Mouse (Mus musculus): ENCODE data around the gene Cfap43. TPM values are rescaled to one million over a fixed set of nuclear protein-coding genes. Genes with fewer than 3 reads are reported as not detected.

The Cfap43 gene
- polyA plus RNA-seq, 1 experiment: not detected

- Histone ChIP-seq H3K36me3 (ENCODE audit: control insufficient read depth, insufficient read depth, low read length) (no peaks in the 10 kb centered on the region), H3K27ac (ENCODE audit: insufficient read depth, low read length) (peak overlapping the region; percentile 95), H3K4me3 (ENCODE audit: extremely low read depth, insufficient read depth, insufficient read length) (peak overlapping the region; percentile 77), H3K27me3 (ENCODE audit: control insufficient read depth, insufficient read depth, low read length) (no peaks in the 10 kb centered on the region), H3K4me1 (ENCODE audit: control insufficient read depth, insufficient read depth, insufficient read length) (peaks cover 22% of the 10 kb centered on the region; the same call in 1 of the 2 replicates)
- TF ChIP-seq POLR2A (IDR thresholded peaks at IDR 0.05; ENCODE audit: low read depth, low read length) (no peak), CTCF (IDR thresholded peaks at IDR 0.05; ENCODE audit: extremely low read depth, insufficient read depth, insufficient read length, insufficient replicate concordance) (no peak)
- DNase-seq (ENCODE audit: low read depth in 1 of 2, low spot score in 2 of 2): peak in 1 of 2 experiments; percentile 3
- WGBS: 23% methylated on average over 9 of the region's 9 CpGs
These were observed 1.1 kb downstream of the Cfap43 start for GRCm38 (mm10) chr19:47918016-47918415.

DNA sequence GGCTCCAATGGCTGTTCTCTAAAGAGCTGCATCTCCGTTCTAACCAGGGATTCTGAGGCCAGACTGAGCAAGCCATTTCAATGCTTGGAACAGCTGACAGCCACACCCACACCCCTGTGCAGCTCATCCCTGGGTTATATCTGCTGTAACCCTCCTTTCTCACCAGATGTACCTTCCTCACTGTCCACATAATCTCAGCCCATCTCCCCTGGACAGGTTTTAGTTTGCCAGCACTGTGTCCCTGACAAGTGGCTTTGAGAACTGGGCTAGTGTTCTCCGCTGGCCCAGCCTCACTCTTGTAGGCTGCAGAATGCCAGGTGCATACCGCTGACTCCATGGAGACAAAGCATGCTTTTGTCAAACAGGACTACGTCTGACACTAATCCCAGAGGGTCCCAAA lies 1.7 kb downstream of the Cfap43 start:
- no peaks in the 10 kb centered on the region for H3K36me3 ChIP-seq (ENCODE audit: control insufficient read depth, insufficient read depth, low read length)
- peaks cover 22% of the 10 kb centered on the region; the same call in 1 of the 2 replicates for H3K4me1 ChIP-seq (ENCODE audit: control insufficient read depth, insufficient read depth, insufficient read length)
- WGBS: 71% methylated on average over 4 of the region's 4 CpGs
- DNase-seq (ENCODE audit: low read depth in 1 of 2, low spot score in 2 of 2): peak in 1 of 2 experiments; percentile 3
- TF ChIP-seq POLR2A (IDR thresholded peaks at IDR 0.05; ENCODE audit: low read depth, low read length) (no peak), CTCF (IDR thresholded peaks at IDR 0.05; ENCODE audit: extremely low read depth, insufficient read depth, insufficient read length, insufficient replicate concordance) (no peak)
- no peak overlapping the region for H3K27ac ChIP-seq (ENCODE audit: insufficient read depth, low read length)
- no peaks in the 10 kb centered on the region for H3K27me3 ChIP-seq (ENCODE audit: control insufficient read depth, insufficient read depth, low read length)
- peak overlapping the region; percentile 12; the same call in 1 of the 2 replicates for H3K4me3 ChIP-seq (ENCODE audit: extremely low read depth, insufficient read depth, insufficient read length)

DNA sequence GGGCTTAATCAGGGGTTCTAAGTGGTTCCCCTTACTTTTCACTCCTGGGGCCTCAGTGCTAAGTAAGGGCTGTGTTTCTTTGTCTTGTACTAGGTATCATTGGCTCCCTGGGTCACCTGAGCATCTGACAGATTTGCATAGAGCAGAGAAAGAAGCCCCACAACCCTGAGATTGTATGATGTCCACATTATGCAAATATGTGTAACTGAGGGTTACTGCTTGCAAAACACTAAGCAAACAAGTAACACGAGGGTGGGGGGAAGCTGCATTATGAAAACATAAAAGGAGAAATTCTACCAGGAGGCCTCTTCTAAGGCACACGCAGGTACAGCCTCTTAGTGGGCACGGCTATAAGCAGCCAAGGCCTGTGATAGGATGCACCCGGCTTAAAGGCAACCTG lies 3.8 kb downstream of the Cfap43 start:
- peaks cover 31% of the 10 kb centered on the region; the same call in 1 of the 2 replicates for H3K4me1 ChIP-seq (ENCODE audit: control insufficient read depth, insufficient read depth, insufficient read length)
- WGBS: 69% methylated on average over 4 of the region's 4 CpGs
- no peaks in the 10 kb centered on the region for H3K36me3 ChIP-seq (ENCODE audit: control insufficient read depth, insufficient read depth, low read length)
- no peak overlapping the region for H3K4me3 ChIP-seq (ENCODE audit: extremely low read depth, insufficient read depth, insufficient read length)
- TF ChIP-seq CTCF (IDR thresholded peaks at IDR 0.05; ENCODE audit: extremely low read depth, insufficient read depth, insufficient read length, insufficient replicate concordance) (no peak), POLR2A (IDR thresholded peaks at IDR 0.05; ENCODE audit: low read depth, low read length) (no peak)
- DNase-seq (ENCODE audit: low read depth in 1 of 2, low spot score in 2 of 2): peak in 1 of 2 experiments; percentile 72
- H3K27me3 ChIP-seq (ENCODE audit: control insufficient read depth, insufficient read depth, low read length): no peaks in the 10 kb centered on the region
- H3K27ac ChIP-seq (ENCODE audit: insufficient read depth, low read length): peak overlapping the region; percentile 43

DNA sequence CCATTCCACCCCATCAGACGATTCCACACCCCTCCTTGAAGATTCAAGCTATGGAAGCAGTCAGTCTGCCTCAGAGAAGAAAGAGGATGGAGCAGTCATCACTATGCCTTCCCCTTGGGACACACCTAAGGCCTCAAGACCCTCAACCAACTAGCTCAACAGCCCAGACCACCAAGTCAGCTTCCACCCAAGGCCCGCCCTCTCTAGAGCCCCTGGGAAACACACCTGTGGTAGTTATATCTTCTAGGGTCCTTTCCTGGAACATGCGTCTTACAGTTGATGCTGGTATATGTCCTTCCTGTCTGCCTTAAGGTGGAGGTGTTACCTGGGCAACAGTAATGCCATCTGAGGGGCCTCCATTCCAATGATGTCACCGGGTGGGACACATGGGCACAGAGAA lies 4.9 kb downstream of the Cfap43 start:
- Histone ChIP-seq H3K4me1 (ENCODE audit: control insufficient read depth, insufficient read depth, insufficient read length) (peaks cover 38% of the 10 kb centered on the region; the same call in 1 of the 2 replicates), H3K27me3 (ENCODE audit: control insufficient read depth, insufficient read depth, low read length) (no peaks in the 10 kb centered on the region), H3K4me3 (ENCODE audit: extremely low read depth, insufficient read depth, insufficient read length) (no peak overlapping the region), H3K27ac (ENCODE audit: insufficient read depth, low read length) (no peak overlapping the region), H3K36me3 (ENCODE audit: control insufficient read depth, insufficient read depth, low read length) (no peaks in the 10 kb centered on the region)
- WGBS: 90% methylated on average over 4 of the region's 4 CpGs
- DNase-seq (ENCODE audit: low read depth in 1 of 2, low spot score in 2 of 2): no peak
- TF ChIP-seq POLR2A (IDR thresholded peaks at IDR 0.05; ENCODE audit: low read depth, low read length): no peak
- TF ChIP-seq CTCF (IDR thresholded peaks at IDR 0.05; ENCODE audit: extremely low read depth, insufficient read depth, insufficient read length, insufficient replicate concordance): no peak

DNA sequence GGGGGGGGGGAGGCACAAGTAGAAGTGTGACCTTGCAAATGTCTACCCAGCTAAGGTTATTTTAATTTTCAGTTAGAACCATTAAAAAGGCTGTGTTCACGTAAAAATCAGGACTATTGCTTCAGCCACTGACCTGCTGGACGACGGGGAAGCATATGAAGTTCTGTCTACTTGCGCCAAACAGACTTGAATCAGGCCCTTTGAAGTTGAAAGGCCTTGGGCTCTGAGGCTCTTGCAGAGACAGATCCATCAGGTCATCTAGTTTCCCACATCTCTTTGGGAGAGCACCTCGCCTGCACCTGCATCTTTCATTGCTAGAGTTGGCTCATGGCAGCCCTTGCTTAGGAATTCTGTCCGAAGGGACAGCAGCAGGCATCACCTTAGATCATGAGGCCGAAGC lies 5.7 kb downstream of the Cfap43 start:
- Histone ChIP-seq H3K4me3 (ENCODE audit: extremely low read depth, insufficient read depth, insufficient read length) (no peak overlapping the region), H3K27ac (ENCODE audit: insufficient read depth, low read length) (no peak overlapping the region), H3K4me1 (ENCODE audit: control insufficient read depth, insufficient read depth, insufficient read length) (peaks cover 40% of the 10 kb centered on the region; the same call in 1 of the 2 replicates), H3K27me3 (ENCODE audit: control insufficient read depth, insufficient read depth, low read length) (no peaks in the 10 kb centered on the region), H3K36me3 (ENCODE audit: control insufficient read depth, insufficient read depth, low read length) (no peaks in the 10 kb centered on the region)
- no peak for DNase-seq (ENCODE audit: low read depth in 1 of 2, low spot score in 2 of 2)
- 92% methylated on average over 7 of the region's 7 CpGs for WGBS
- TF ChIP-seq CTCF (IDR thresholded peaks at IDR 0.05; ENCODE audit: extremely low read depth, insufficient read depth, insufficient read length, insufficient replicate concordance) (no peak), POLR2A (IDR thresholded peaks at IDR 0.05; ENCODE audit: low read depth, low read length) (no peak)

DNA sequence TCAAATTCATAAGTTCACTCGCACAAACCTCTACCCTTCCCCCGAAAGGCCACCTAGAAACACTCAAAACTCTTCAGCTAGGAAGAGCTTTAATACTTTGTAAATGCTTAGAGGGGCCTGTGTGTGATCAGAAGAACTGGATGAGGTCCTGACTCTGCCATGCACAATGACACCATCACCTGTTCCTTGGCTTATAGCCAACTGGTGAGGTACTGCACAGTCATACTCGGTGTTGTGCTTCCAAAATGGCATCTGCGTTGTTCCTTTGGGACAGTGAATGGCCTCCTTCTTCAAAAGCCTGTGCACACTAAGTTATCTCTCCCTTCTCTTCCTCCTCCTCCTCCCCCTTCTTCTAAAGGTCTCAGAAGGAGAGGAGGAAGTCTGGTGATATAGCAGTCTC lies 8.3 kb downstream of the Cfap43 start:
- no peak for TF ChIP-seq POLR2A (IDR thresholded peaks at IDR 0.05; ENCODE audit: low read depth, low read length)
- no peak for TF ChIP-seq CTCF (IDR thresholded peaks at IDR 0.05; ENCODE audit: extremely low read depth, insufficient read depth, insufficient read length, insufficient replicate concordance)
- no peak for DNase-seq (ENCODE audit: low read depth in 1 of 2, low spot score in 2 of 2)
- 67% methylated on average over 4 of the region's 4 CpGs for WGBS

DNA sequence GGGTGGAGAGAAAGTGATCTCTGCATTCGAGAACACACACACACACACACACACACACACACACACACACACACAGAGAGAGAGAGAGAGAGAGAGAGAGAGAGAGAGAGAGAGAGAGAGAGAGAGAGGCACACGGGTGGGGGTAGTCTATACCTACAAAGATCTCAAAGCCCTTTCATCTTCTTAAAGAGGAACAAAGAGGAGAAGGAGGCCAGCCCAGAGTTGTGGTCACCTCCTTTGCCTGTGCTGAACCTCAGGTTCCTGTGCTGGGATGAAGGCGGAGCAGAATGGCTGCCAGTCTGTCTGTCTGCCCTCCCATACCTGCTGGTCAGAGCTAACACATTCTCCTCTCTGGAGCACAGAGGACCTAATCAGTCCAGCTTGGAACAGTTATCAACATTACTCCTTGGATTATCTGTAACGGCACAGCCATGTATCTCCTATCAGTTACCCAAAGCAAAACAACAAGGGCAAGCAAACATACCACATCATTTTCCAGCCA lies 8.9 kb downstream of the Cfap43 start:
- TF ChIP-seq POLR2A (IDR thresholded peaks at IDR 0.05; ENCODE audit: low read depth, low read length) (no peak), CTCF (IDR thresholded peaks at IDR 0.05; ENCODE audit: extremely low read depth, insufficient read depth, insufficient read length, insufficient replicate concordance) (no peak)
- Histone ChIP-seq H3K36me3 (ENCODE audit: control insufficient read depth, insufficient read depth, low read length) (no peaks in the 10 kb centered on the region), H3K4me1 (ENCODE audit: control insufficient read depth, insufficient read depth, insufficient read length) (peaks cover 35% of the 10 kb centered on the region), H3K27me3 (ENCODE audit: control insufficient read depth, insufficient read depth, low read length) (no peaks in the 10 kb centered on the region), H3K27ac (ENCODE audit: insufficient read depth, low read length) (peak overlapping the region; percentile 71), H3K4me3 (ENCODE audit: extremely low read depth, insufficient read depth, insufficient read length) (no peak overlapping the region; the same call in 1 of the 2 replicates)
- 14% methylated on average over 4 of the region's 4 CpGs for WGBS
- peak in 1 of 2 experiments; percentile 38 for DNase-seq (ENCODE audit: low read depth in 1 of 2, low spot score in 2 of 2)

More for the DNA sequence above, 8.3 kb downstream of the Cfap43 start:
- Histone ChIP-seq H3K4me1 (ENCODE audit: control insufficient read depth, insufficient read depth, insufficient read length) (peaks cover 30% of the 10 kb centered on the region), H3K4me3 (ENCODE audit: extremely low read depth, insufficient read depth, insufficient read length) (no peak overlapping the region), H3K27me3 (ENCODE audit: control insufficient read depth, insufficient read depth, low read length) (no peaks in the 10 kb centered on the region), H3K36me3 (ENCODE audit: control insufficient read depth, insufficient read depth, low read length) (no peaks in the 10 kb centered on the region), H3K27ac (ENCODE audit: insufficient read depth, low read length) (peak overlapping the region; percentile 28; the same call in 1 of the 2 replicates)
